Mouse (Mus musculus) adrenal gland, adult 8-10 months (tissue): ENCODE measurements at regions not wholly inside any gene's neighbourhood (a gene's known extent, or its start where the extent isn't known, plus 50 kb on each side); places are given as distances from the start of the nearest gene placed in this dataset.
"Not testable (repeated sequence)": the region's sequence is repeated elsewhere in the genome, so short reads cannot be mapped to it uniquely, and the experiment has no call there.

Experiments used
- DNase-seq: peaks from one replicate; pipeline ENCODE4 v3.0.0; 2022

- DNase-seq = no peak
These were observed 50.7 kb downstream of the H2al2a start for GRCm38 (mm10) chr2:17946047-17946446.

DNA sequence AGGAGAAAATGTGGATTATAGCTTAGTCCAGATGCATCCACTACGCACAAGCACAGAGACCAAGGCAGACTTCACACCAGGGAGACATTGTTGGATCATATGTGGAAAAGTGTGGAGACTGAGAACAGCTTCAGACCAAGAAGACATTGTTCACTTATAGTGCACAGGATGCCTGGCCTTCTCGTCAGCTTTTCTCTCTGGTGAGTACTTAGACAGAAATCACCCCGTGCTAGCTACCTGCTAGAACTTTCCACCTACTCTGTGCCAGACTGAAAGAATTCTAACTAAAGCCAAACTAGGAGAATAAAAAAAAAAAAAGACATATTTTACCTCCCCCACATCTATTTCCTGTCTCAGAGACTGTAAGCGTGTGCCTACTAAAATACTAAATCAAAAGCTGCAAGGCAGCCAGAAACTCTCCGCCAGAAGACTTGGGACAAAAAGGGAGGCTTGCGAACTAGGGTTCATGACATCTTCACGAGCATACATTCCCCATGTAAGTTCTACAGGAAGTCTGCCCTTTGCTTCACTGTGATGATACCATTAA, 51.3 kb downstream of the H2al2a start:
- DNase-seq = no peak

DNA sequence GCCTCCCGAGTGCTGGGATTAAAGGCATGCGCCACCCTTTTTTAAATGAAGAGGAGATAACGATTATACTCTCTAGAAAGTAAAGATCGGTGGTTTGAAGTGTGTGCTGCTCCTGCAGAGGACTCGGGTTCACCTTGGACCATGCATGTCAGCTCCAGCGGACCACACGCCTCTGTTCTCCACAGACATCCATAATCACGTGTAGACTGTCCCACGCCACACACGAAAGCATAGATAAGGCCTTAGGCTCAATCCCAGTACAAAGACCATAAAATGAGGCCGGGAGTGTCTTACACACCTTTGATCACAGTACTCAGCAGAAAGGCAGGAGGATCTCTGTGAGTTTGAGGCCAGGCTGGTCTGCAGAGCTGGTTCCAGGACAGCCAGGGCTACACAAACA, 53.3 kb downstream of the H2al2a start:
- no peak for DNase-seq

GRCm38 (mm10) chr2:17942528-17943387, 54.0 kb downstream of the H2al2a start:
- DNase-seq = no peak

- no peak for DNase-seq
These were observed 54.8 kb downstream of the H2al2a start for GRCm38 (mm10) chr2:17941921-17942320.

- DNase-seq = not testable (repeated sequence)
These were observed 56.6 kb downstream of the H2al2a start for GRCm38 (mm10) chr2:17939857-17940848.

DNA sequence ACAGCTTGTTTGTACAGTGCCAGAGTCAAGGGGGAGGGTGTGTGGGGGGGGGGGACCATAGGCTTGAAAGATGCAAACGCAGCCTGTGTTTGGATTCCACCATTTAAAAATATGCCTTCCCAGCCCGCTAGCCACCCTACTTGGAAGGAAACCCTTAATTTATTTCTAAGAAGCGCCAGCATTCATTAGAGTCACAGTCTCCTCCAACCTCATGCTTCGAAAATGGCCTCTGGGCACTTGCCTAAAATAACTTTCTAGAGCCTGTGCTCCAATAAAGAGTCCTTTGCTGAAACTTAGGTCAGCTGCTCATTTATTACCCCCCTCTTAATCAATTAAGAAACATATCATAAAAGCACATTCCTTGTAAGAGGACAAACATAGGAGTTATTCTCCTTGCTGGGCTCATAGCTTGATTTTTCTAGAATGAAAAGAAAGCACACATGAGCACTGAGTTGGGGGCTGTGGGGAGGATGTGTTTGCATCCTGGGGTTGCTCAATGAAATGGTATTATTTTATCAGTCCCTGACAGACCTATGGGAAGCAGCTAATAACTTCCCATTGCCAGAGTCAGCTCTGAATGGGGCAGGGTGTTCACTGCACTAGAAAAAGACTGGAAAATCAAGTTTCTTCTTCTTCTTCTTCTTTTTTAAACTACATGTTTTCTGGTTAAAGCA, 57.4 kb downstream of the H2al2a start:
- DNase-seq = no peak

DNA sequence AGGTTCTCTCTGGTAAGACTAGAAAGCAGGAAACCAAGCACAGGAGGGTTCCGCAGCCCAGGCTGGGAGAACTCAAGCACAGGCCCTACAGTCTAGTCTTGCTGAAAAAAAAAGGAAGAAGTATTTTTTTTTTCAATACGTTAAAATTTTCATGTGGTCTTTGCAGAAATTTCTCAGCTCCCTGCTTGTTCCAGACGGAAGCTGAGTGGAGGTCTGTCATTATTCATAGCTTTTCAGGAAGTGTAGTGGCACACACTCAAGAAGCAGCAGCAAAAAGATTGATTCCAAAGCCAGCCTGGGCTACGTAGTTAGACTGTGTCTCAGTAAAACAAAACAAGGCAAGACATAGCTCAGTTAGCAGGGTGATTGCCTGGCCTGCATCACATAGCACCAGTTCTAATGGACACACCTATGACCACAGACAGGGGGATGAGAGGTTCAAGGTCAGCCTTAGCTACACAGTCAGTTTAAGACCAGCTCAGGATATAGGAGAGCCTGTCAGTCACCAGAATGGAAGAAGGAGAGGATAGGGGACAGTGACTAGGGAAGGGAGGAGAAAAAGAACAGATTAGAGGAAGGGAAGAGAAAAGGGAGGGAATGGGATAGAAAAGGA, 60.1 kb downstream of the H2al2a start:
- DNase-seq = no peak

DNA sequence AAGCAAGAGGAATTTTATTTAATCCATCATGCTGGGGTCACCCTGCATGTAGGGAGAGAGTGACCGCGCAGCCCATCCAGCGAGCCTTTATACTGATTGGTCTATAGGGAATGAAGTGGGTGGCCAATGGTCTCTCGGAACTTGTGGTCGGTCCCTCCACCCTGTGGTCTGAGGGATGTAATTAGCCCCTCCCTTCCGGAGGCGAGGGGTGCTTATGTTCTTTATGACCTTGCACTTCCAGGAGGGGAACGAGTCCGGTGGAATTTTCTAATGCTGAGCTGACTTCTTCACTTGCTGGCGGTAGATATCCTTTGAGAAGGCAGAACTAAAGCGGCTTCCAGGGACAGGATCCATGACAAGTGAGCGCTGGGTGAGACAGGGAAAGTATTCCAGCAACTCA, 60.8 kb downstream of the H2al2a start:
- DNase-seq = no peak

- no peak for DNase-seq
These were observed 61.3 kb downstream of the H2al2a start for GRCm38 (mm10) chr2:17935466-17935865.

GRCm38 (mm10) chr2:17934610-17935009, 62.1 kb downstream of the H2al2a start:
- DNase-seq = no peak

DNA sequence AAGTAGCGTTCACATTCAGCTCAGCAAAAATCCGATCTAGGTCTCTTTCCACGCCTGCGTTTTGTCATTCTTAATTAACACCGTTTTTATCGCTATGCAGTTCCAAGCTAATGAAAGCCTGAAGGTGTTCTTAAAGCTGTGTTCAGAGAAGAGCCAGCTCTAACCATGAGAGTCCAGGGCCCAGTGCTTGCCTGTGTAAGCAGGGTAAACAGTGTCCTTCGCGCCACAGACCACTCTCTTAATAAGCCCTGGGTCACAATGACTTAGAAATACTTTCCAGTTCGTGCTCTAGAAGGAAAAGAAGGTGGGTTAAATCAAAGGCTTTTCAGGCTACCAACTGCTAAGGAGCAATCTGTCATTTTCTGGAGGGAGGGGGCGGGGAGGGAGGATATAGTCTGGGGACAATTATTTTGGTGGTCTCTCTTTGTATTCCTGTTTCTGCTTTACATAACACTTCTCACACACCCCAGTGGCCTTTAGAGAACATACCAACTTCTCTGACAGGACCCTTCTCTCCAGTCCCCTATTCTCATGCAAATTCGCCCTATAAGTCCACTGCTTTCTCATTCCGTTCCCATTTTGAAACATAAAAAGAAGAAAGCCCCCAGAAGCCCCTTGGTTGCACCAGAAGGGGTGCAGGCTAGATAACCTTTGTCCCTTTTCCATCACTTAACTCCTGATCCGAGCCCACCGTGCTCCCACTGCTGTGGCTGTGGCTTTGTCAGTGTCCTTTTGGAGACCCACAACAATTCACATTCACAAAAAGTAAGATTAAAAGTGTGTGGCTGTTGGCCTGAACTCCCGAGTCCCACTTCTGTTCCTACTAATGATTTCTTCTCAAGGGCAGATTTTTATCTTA, 63.6 kb downstream of the H2al2a start:
- DNase-seq = no peak

DNA sequence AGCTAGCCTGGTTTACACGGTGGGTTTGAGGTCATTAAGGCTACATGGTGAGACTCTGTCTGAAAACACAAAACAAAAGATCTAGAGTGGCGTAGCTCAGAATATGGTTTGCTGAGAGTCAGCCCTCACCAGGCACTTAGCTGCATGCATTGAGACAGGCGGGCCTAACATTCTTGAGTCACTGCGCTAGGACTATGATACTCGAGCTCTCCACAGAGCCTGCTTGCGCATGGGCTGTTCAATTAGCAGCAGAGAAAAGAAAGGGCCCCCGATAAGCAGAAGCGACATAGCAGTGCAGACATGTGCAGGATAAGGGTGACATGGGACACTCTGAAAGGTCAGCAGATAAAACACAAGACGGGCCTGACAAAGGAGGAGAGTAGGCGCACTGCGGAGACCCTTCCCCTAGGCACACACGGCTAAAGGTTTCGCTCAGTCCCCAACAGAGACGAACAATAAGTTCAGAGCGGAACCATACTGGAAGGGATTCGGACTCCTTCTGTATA, 64.3 kb downstream of the H2al2a start:
- no peak for DNase-seq

- DNase-seq = no peak
These were observed 64.9 kb downstream of the H2al2a start for GRCm38 (mm10) chr2:17931881-17932280.

DNA sequence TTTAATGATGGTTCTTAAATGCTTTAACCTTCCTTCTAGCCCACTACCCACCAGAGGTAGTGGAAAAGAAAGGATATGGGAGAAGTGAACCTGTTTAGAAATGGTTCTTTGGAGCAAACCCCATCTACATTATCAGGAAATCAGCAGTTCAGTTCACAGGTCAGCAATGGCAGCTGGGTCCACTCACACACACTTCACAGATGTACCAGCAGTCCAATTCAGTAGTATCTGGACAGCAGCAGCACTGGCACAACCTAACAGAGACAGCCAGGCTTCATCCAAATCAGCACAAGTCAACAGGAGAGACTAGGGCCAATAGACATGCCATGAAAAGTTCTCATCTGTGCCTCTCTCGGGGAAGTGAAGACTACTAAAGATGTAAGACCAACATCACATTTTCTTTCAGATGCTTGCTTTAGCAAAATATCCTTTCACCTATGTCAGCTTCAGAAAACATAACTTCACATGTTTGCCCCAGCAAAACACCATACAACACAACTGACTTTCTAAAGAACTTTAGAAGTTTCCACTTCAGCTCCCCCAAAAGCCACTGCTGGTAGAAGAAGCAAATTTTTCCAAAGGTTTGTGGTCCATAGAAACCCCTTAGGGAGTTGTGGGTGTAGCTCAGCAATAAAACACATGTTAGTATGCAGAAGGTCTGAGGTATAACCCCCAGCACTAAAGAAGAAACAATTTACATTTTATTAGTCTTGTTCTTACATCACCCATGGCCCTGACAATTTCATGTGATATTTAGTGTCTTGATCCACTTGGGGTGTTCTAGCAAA, 77.7 kb downstream of the H2al2a start:
- DNase-seq = no peak

- no peak for DNase-seq
These were observed 79.4 kb downstream of the H2al2a start for GRCm38 (mm10) chr2:17917238-17917946.

DNA sequence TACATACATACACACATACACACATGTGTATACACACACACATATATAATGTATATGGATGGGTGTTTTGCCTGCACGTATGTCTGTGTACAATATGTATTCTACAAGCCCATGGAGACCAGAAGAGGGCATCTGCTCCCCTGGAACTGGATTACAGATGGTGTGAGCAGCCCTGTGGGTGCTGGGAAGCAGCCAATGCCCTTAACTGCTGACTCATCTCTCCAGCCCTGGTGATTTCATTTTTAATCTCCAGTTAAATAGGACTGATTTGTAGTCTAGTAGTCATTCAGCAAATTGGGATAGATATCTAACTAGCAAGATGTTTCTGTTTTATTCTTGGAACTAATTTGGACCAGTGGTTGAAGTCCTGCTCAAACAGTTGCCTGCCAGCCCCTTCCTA, 94.1 kb downstream of the H2al2a start:
- DNase-seq = no peak

GRCm38 (mm10) chr2:17900202-17900601, 96.6 kb downstream of the H2al2a start:
- no peak for DNase-seq

- no peak for DNase-seq
These were observed 98.0 kb downstream of the H2al2a start for GRCm38 (mm10) chr2:17898780-17899179.
